Mouse (Mus musculus) intestine, embryonic 14.5 days (tissue): Measurements from ENCODE around the gene 9930022D16Rik. TPM values are rescaled to one million over a fixed set of nuclear protein-coding genes. Genes with fewer than 3 reads are reported as not detected.

Source experiments
- ATAC-seq: fragments of 200-750 bp; cut with Nextera tagmentation; replicated peaks from 2 replicates; pipeline ENCODE4 v1.8.0; 2017; ENCODE audit warnings: low read depth, moderate number of reproducible peaks, moderate TSS enrichment, moderate library complexity; ENCODE audit not compliant: low FRiP score, low TSS enrichment
- DNase-seq: peaks from one replicate; pipeline ENCODE4 v3.0.0-alpha.2; 2018; ENCODE audit warnings: low spot score
- H3K27ac ChIP-seq: fragments of 300-500 bp; sonication (generic); 2 replicates; pipeline ENCODE4 v1.5.1; 2014; ENCODE audit warnings: low read depth, mild to moderate bottlenecking, control low read depth
- H3K27me3 ChIP-seq: fragments of 300-500 bp; sonication (generic); replicated peaks from 2 replicates; pipeline ENCODE4 v1.6.1; 2014; ENCODE audit warnings: low read length, control low read depth; ENCODE audit not compliant: control insufficient read depth, insufficient read depth
- H3K36me3 ChIP-seq: fragments of 300-500 bp; sonication (generic); 2 replicates; pipeline ENCODE4 v1.6.1; 2014; ENCODE audit warnings: low read length, control low read depth; ENCODE audit not compliant: control insufficient read depth, insufficient read depth
- H3K4me1 ChIP-seq: fragments of 300-500 bp; sonication (generic); replicated peaks from 2 replicates; pipeline ENCODE4 v1.6.1; 2014; ENCODE audit warnings: low read length, control low read depth, mixed read lengths; ENCODE audit not compliant: control insufficient read depth, insufficient read depth
- H3K4me2 ChIP-seq: fragments of 300-500 bp; sonication (generic); 2 replicates; pipeline ENCODE4 v1.6.1; 2014; ENCODE audit warnings: low read length
- H3K4me3 ChIP-seq: fragments of 300-500 bp; sonication (generic); 2 replicates; pipeline ENCODE4 v1.5.1; 2014; ENCODE audit warnings: low read depth, low read length, control low read depth, mixed read lengths
- H3K9ac ChIP-seq: fragments of 300-500 bp; sonication (generic); 2 replicates; pipeline ENCODE4 v1.6.1; 2014; ENCODE audit warnings: mild to moderate bottlenecking, low read length
- H3K9me3 ChIP-seq: fragments of 300-500 bp; sonication (generic); 2 replicates; pipeline ENCODE4 v1.6.1; 2016; ENCODE audit warnings: low read length, control low read depth; ENCODE audit not compliant: control insufficient read depth
- WGBS: fragments of 180-500 bp; shearing (Covaris S2); extraction: QIAGEN DNeasy Blood & Tissue Kit; methylation state at CpG from one replicate; pipeline ENCODE4 v1.1.7; 2014; 5-methylcytosine and 5-hydroxymethylcytosine counted together
- polyA plus RNA-seq: library from polyadenylated mRNA; unstranded; fragments of >200 nt; fragmentation: Nextera tagmentation; extraction: Ambion mirVana; gene quantifications from 2 replicates; pipeline ENCODE4 v1.2.1, GENCODE M21; 2014

Gene 9930022D16Rik
- polyA plus RNA-seq, 1 experiment from 2014 or later, result not detected

GRCm38 (mm10) chr11:109395291-109395690 is 18.4 kb upstream of the 9930022D16Rik start:
- Histone ChIP-seq H3K4me3 (no peak overlapping the region), H3K9me3 (no peaks in the 10 kb centered on the region), H3K27ac (no peak overlapping the region), H3K36me3 (peaks cover 63% of the 10 kb centered on the region), H3K9ac (no peak overlapping the region), H3K4me2 (no peak overlapping the region), H3K27me3 (no peaks in the 10 kb centered on the region), H3K4me1 (no peaks in the 10 kb centered on the region)
- DNase-seq (no peak), ATAC-seq (no peak)
- WGBS, result 91% methylated on average over 9 of the region's 9 CpGs

GRCm38 (mm10) chr11:109406431-109406830 is 7.3 kb upstream of the 9930022D16Rik start:
- H3K36me3 ChIP-seq, result no peaks in the 10 kb centered on the region
- no peak overlapping the region for H3K9ac ChIP-seq
- no peak overlapping the region for H3K4me2 ChIP-seq
- no peak overlapping the region for H3K4me3 ChIP-seq
- 83% methylated on average over 5 of the region's 5 CpGs for WGBS
- no peak for DNase-seq
- H3K9me3 ChIP-seq, result no peaks in the 10 kb centered on the region
- no peaks in the 10 kb centered on the region for H3K4me1 ChIP-seq
- H3K27ac ChIP-seq, result no peak overlapping the region
- ATAC-seq, result no peak
- no peaks in the 10 kb centered on the region for H3K27me3 ChIP-seq

- 86% methylated on average over 15 of the region's 15 CpGs for WGBS
- Histone ChIP-seq H3K4me1 (no peaks in the 10 kb centered on the region), H3K4me2 (no peak overlapping the region), H3K9ac (no peak overlapping the region), H3K27me3 (no peaks in the 10 kb centered on the region), H3K9me3 (0 out of 2 replicates have a peak, but pooled peaks cover 3% of the 10 kb centered on the region), H3K4me3 (no peak overlapping the region), H3K36me3 (no peaks in the 10 kb centered on the region), H3K27ac (no peak overlapping the region)
- DNase-seq (no peak), ATAC-seq (no peak)
These were observed 3.3 kb upstream of the 9930022D16Rik start for GRCm38 (mm10) chr11:109410197-109410980.

- Histone ChIP-seq H3K4me2 (no peak overlapping the region), H3K27ac (no peak overlapping the region), H3K27me3 (no peaks in the 10 kb centered on the region), H3K9me3 (0 out of 2 replicates have a peak, but pooled peaks cover 3% of the 10 kb centered on the region), H3K4me1 (no peaks in the 10 kb centered on the region), H3K9ac (no peak overlapping the region), H3K36me3 (no peaks in the 10 kb centered on the region), H3K4me3 (no peak overlapping the region)
- no peak for DNase-seq
- no peak for ATAC-seq
- WGBS, result 80% methylated on average over 5 of the region's 5 CpGs
These were observed 1.1 kb downstream of the 9930022D16Rik start for GRCm38 (mm10) chr11:109414802-109415201.

GRCm38 (mm10) chr11:109416709-109417420 is 3.1 kb downstream of the 9930022D16Rik start:
- Histone ChIP-seq H3K9ac (no peak overlapping the region), H3K4me3 (no peak overlapping the region), H3K36me3 (no peaks in the 10 kb centered on the region), H3K4me1 (no peaks in the 10 kb centered on the region), H3K4me2 (no peak overlapping the region), H3K27ac (no peak overlapping the region), H3K9me3 (0 out of 2 replicates have a peak, but pooled peaks cover under 1% of the 10 kb centered on the region), H3K27me3 (no peaks in the 10 kb centered on the region)
- 63% methylated on average over 8 of the region's 8 CpGs for WGBS
- DNase-seq, result no peak
- no peak for ATAC-seq

- ATAC-seq (no peak), DNase-seq (no peak)
- H3K4me1 ChIP-seq, result no peaks in the 10 kb centered on the region
- no peaks in the 10 kb centered on the region for H3K27me3 ChIP-seq
- H3K9ac ChIP-seq, result no peak overlapping the region
- no peak overlapping the region for H3K4me2 ChIP-seq
- 86% methylated on average over 9 of the region's 9 CpGs for WGBS
- no peak overlapping the region for H3K4me3 ChIP-seq
- H3K9me3 ChIP-seq, result 0 out of 2 replicates have a peak, but pooled peaks cover 4% of the 10 kb centered on the region
- H3K27ac ChIP-seq, result no peak overlapping the region
- no peaks in the 10 kb centered on the region for H3K36me3 ChIP-seq
These were observed 3.8 kb downstream of the 9930022D16Rik start for GRCm38 (mm10) chr11:109417472-109418040.

GRCm38 (mm10) chr11:109419461-109419860 is 5.7 kb downstream of the 9930022D16Rik start:
- H3K9me3 ChIP-seq, result 0 out of 2 replicates have a peak, but pooled peaks cover 4% of the 10 kb centered on the region
- H3K9ac ChIP-seq, result no peak overlapping the region
- H3K27ac ChIP-seq, result no peak overlapping the region
- no peaks in the 10 kb centered on the region for H3K4me1 ChIP-seq
- ATAC-seq (no peak), DNase-seq (no peak)
- WGBS, result 60% methylated on average over 4 of the region's 4 CpGs
- no peak overlapping the region for H3K4me3 ChIP-seq
- no peaks in the 10 kb centered on the region for H3K27me3 ChIP-seq
- no peaks in the 10 kb centered on the region for H3K36me3 ChIP-seq
- H3K4me2 ChIP-seq, result no peak overlapping the region

- no peak overlapping the region for H3K4me3 ChIP-seq
- H3K4me1 ChIP-seq, result no peaks in the 10 kb centered on the region; the same call in 1 of the 2 replicates
- 0 out of 2 replicates have a peak, but pooled peaks cover 4% of the 10 kb centered on the region for H3K9me3 ChIP-seq
- no peak for DNase-seq
- H3K36me3 ChIP-seq, result no peaks in the 10 kb centered on the region
- no peaks in the 10 kb centered on the region for H3K27me3 ChIP-seq
- H3K4me2 ChIP-seq, result no peak overlapping the region
- H3K27ac ChIP-seq, result no peak overlapping the region
- 53% methylated on average over 16 of the region's 16 CpGs for WGBS
- no peak overlapping the region for H3K9ac ChIP-seq
- no peak for ATAC-seq
These were observed 6.3 kb downstream of the 9930022D16Rik start for GRCm38 (mm10) chr11:109419961-109420566.
